Mouse (Mus musculus): ENCODE measurements at regions not wholly inside any gene's neighbourhood (a gene's known extent, or its start where the extent isn't known, plus 50 kb on each side); places are given as distances from the start of the nearest gene placed in this dataset.

GRCm38 (mm10) chr13:60364778-60365672 lies 187.9 kb upstream of the Gas1 start:
- peak; percentile 93 for DNase-seq (ENCODE audit: low read depth)

- DNase-seq (ENCODE audit: low read depth), result peak; percentile 43
These were observed 192.1 kb upstream of the Gas1 start for GRCm38 (mm10) chr13:60369216-60369615.

DNA sequence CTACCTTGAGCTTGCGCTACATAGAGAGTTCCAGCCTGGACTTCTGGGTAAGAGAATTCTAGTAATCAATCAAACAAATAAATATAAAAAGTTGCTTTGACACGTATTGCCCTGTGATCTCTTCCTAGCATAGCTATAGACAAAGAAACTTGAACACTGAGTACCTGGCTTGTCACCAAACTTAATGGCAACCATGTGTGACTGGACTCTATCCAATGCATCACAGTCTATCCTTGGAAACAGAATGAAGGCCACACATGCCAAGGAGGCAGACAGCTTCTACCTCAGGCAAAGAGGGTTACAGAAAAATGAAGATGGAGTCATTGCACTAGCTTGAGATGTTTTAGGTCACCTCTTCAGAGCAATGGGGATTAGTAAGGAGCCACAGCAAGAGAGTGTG lies 194.5 kb upstream of the Gas1 start:
- DNase-seq (ENCODE audit: low read depth), result no peak

DNA sequence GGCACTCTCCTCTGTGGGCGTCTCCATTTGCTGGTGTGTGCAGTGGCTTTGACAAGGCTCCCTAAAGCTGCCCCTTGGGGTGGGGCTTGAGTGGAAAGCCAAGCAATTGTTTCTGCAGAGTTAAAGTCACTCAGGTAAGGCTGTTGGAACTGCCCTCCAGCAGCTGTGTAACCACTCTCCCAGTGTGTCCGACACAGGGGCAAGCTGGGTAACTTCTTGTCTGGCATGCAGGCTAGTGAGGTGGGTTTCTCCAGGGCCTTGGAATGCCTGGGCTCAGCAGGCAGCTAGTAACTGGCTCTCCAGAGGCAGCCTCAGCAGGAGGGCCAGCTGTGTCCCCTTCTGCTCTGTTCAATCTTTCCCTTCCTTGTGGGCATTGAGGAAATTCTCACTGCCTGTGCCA lies 199.5 kb upstream of the Gas1 start:
- DNase-seq (ENCODE audit: low read depth), result no peak

GRCm38 (mm10) chr13:60382855-60383254 lies 205.7 kb upstream of the Gas1 start:
- no peak for DNase-seq (ENCODE audit: low read depth)

- DNase-seq (ENCODE audit: low read depth), result no peak
These were observed 202.9 kb upstream of the Dapk1 start for GRCm38 (mm10) chr13:60398836-60399235.

DNA sequence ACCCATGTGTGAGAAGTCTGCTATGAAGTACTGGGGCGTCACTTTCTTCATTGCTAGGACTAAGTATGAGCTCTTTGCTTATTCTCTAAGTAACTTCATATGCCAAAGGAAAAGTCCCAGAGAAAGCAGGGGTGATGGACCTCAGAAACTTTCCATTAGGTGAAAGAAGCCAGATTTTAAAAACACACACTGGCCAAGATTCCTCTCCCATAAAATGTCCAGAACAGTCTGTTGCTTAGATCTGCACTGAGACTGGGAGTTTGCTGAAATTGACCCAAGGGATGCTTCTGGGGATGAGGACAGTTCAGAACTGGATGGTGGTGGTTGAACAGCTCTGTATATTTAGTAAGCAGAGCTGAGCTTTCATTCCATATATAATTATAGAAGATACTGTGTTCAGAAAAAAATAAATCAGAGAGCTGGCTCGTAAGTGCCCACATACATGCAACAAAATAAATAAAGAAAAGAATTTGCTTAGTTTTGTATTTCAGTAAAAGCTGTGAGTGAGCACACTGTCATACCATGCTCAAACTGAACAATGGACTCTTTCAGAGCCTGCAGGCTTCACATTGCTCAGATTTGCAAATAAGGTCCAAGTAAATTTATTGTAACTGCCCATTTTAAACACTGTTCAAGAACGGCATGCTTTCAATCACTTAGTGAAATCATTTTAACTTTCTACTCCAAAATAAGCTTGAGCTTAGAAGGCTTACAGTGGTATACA lies 200.8 kb upstream of the Dapk1 start:
- DNase-seq (ENCODE audit: low read depth), result no peak

DNA sequence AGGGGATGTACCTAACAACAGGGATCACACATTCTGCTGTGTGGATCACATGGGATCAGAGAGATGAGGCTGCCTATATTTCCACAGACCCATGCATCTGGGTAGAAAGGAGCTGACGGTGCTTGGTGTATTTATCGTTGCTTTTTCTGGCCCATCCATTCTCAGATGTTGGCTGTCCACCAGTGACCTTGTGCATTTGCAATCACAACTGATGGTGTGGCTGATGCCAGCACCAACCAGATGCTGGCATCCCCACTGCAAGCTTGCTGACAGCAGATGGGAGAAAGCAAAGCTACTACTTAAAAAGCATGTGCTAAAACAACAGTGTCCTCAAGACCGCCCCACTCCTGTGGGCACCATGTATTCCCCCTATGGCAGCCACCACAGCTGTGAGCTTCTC lies 198.3 kb upstream of the Dapk1 start:
- no peak for DNase-seq (ENCODE audit: low read depth)

DNA sequence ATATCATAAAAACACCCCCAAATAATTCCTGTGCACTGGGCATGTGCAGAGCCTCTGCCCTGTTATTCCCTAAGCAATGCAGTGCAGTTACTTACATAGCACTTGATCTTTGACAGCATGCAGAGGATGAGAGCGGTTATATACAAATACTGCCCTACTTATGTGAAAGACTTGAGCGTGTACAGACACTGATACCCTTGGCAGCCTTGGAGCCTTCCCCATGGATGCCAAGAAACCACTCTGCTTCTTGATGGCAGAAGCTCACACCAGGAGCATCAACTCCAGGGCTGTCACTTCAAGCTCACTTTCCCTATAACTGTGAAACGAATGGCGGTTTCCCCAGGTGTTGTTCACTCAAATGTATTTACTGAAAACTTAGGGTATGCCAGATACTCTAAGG lies 194.4 kb upstream of the Dapk1 start:
- DNase-seq (ENCODE audit: low read depth), result no peak

DNA sequence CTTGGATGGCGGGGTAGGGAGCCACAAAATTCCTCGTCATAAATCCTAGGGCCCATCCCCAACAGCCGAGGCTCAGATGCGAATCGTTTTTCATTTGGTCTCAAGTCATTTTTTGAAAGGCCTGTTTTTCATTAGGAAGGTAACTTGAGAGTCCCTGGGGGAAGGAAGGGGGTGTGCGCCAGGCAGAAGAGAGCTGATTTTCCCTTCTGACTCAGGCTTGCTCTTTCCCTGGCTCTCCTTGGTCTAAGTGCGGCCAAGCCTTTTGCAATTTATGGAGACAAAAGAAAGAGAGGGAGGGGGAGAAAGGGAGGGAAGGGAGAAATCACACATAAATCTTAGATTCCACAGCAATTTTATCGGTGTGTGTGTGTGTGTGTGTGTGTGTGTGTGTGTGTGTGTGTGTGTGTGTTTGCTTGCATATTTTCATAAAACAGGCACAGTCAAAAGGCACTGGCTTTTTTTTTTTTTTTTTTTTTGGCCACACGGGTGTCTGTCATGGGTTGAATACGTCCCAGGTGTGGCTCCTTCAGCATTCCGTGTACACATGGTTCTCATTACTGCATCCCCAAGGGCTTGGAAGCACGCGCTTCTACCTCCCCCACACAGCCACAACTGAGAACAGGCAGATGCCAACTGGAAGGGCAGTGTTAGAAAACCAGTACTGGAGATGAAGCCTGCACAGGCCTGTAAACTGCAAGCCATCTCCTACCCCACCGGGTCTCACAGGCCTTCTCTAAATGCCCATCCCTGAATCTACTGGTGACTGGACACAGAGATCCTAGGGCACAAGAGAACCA lies 191.8 kb upstream of the Dapk1 start:
- peak; percentile 98 for DNase-seq (ENCODE audit: low read depth)

DNA sequence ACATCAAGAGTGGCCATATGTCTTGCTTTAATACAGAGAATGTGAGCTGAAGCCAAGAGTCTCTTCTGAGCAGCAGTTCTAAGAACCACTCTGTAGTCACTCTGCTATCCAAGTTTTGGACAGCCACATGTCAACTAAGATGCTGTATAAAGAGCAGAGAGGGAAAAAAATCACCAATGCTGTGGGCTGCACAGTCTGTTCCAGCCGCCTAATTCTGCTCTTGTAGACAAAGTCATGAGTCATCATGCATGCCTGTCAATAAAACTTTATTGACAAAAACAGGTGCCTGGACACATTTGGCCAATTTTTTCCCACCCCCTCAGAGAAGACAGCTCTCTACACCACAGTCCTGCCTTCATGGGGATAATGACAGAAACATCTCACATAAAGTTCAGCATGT lies 185.7 kb upstream of the Dapk1 start:
- no peak for DNase-seq (ENCODE audit: low read depth)

- DNase-seq (ENCODE audit: low read depth), result no peak
These were observed 184.7 kb upstream of the Dapk1 start for GRCm38 (mm10) chr13:60417015-60417414.

- DNase-seq (ENCODE audit: low read depth), result no peak
These were observed 184.2 kb upstream of the Dapk1 start for GRCm38 (mm10) chr13:60417436-60418158.

DNA sequence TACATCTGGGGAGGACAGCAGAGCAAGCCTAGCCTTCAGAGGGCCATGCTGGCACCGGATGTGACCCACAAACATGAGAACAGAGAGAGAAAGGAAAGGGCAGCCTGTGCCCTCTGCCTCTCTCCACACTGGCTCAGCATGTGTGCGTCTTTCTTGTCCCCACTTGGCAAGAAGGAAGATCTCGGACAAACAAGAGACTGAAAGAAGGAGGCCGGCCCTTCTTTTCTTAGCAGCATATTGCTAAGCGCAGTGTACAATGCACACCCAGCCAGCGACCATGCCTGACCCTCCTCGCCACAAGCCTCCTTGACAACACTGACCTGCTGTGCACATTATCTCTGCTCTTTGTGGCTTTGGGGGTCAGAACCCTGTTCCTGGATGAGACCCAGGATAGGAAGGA lies 181.4 kb upstream of the Dapk1 start:
- no peak for DNase-seq (ENCODE audit: low read depth)

GRCm38 (mm10) chr13:60420842-60421696 lies 180.7 kb upstream of the Dapk1 start:
- no peak for DNase-seq (ENCODE audit: low read depth)

GRCm38 (mm10) chr13:60424267-60424666 lies 177.5 kb upstream of the Dapk1 start:
- no peak for DNase-seq (ENCODE audit: low read depth)

DNA sequence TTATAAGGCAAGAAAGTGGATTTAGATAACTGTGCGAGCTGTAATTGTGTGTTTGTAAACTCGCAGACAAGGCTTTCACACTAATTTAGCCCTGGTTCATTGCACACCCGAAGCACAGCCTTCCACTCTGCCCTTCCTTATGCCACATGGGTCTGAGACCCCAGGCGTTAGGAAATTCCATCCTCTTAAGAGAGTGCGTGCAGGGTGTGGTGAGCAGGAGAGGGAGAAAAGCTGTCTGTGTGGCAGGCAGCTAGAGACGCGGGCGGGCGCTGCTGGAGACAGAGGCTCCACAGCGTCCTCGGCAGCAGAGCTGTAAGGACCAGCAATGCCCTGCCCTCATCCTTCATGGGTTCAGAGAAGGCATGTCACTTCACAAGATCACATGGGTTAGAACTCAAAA lies 176.6 kb upstream of the Dapk1 start:
- no peak for DNase-seq (ENCODE audit: low read depth)

DNA sequence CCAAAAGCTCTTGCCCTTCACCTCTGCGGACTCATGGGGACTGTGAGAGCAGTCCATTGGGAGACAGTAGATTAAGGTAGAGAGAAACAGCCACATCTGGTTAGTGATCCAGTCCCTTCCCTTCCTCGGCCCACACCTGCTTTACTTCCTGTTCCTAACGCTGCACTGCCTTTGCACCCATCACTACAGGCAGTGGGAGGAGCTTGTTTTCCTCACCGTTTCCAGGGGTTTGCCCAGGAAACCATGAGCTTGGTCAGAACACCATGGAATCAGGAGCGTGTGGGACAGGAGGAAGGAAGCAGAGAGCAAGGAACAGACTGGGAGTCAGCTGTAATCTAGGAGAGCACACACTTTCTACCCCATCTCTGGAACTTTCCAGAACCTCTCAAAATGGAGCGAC lies 176.2 kb upstream of the Dapk1 start:
- no peak for DNase-seq (ENCODE audit: low read depth)

DNA sequence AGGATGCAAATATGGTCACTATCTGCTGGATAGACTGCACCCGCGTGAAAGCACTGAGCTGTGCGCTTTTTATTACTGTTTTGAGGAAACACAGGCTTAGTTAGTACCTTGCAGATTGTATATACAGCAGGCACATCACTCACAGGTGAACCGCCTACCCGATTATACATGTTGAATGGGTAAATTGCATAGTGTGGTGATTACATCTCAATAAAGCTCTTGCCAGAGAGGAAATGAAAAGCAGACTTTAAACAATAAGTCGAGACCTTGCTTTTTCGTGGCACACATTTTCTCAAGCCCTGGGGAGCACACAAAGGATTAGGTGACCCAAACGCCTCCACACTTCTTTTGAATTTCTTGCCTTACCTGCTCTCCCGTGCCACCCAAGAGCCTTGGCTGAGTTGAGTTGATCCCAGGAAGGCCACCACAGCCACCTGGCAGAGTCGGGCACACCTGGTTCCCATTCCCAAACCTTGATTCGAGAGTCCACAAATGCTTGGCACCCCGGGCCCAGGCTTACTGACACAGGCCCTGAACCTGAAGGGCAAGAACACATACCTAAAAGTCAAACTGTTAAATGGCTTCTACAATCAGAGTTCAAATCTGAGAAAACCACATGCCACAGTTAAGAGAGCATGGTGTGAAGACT lies 175.4 kb upstream of the Dapk1 start:
- DNase-seq (ENCODE audit: low read depth), result no peak

DNA sequence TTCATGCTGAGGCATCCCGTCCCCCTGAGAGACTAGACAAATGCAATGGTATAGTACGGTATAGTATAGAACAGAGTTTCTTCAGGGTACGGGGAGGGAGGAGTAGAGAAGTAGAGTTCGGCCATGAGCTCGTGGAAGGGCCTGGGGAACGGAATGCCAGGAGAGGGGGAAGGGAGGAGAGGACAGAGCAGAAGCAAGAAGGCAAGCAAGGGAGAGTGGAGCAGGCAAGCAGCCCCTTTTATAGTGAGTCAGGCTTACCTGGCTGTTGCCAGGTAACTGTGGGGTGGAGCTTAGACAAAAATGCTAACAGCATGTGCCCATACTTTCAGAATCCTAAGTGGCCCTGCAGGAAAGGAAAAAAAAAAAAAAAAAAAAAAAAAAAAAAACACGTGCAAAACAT lies 174.7 kb upstream of the Dapk1 start:
- DNase-seq (ENCODE audit: low read depth), result no peak

Measured in fibroblast of lung, adult 2 months (primary cell).